Mouse (Mus musculus) retina, postnatal 1 day (tissue): ENCODE data around the gene Lamtor3.
"Not testable (repeated sequence)": the region's sequence is repeated elsewhere in the genome, so short reads cannot be mapped to it uniquely, and the experiment has no call there.

Source experiments
- DNase-seq: peaks from one replicate; pipeline ENCODE4 v3.0.0-alpha.2; 2012

The Lamtor3 gene

DNA sequence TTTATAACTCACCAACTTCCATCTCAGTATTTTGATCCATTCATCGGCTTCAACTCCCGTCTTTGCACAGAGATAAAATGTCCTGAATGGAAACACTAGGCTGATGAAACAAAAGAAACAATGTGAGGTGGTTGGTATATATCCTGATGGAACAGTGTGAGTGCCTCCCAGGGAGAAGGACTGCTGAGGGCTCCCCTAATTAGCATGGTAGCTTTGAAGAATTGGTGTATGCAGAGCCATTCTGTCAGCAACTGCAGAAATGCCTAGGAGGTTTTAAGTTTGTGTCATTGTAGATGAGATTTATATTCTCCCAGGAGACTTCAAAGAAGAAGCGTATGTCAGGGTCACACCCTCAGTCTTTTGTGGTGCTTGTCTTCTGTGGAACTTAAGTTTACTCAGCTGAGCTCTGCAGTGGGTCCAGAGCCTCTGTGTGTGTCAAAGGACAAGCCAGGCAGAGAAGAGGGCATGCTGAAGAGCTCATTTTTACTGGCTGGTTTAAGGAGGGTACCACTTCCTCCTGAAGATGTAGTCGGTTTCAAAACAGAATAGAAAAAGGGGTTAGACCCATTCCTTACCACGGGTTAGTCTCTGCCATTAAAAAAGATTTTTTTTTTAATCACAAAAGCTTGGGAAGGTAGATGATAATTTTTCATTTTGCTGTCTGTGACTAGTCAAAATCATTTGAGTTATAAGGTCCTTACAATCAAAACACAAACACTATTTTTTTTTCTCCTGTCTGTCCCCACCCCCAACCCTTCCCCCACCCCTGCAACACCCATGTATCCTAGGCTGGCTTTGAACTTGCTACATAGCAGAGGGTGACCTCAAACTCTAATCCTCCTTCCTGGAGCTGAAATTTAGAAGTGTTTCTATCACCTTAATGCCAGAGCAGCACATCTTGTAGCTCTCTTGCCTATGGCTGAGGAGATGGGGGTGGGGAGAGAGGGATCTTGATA is 17.5 kb downstream of the Lamtor3 start:
- DNase-seq, result no peak

- DNase-seq, result peak; percentile 73
Observed at GRCm38 (mm10) chr3:137936541-137936940, 18.2 kb downstream of the Lamtor3 start.

GRCm38 (mm10) chr3:137938608-137939007 is 20.3 kb downstream of the Lamtor3 start:
- DNase-seq, result peak; percentile 85

DNA sequence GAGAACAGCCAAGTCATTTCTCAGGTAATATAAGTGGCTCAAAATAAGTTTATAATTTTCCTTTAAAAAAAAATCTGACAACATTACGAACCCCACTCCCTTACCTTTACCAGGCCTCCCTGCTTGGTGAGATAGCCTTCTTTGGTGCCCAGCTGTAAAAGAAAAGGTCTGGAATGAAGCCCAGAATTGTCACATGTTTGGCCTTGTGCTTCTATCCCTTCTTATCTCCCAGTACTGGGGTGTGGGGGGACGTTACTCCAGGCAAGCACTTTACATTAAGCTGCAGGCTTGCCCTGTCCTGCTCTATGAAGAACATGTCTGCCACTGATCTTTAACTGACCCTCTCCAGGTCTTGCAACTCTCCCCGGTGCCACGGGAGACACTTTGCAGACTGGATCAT is 22.5 kb downstream of the Lamtor3 start:
- no peak for DNase-seq

DNA sequence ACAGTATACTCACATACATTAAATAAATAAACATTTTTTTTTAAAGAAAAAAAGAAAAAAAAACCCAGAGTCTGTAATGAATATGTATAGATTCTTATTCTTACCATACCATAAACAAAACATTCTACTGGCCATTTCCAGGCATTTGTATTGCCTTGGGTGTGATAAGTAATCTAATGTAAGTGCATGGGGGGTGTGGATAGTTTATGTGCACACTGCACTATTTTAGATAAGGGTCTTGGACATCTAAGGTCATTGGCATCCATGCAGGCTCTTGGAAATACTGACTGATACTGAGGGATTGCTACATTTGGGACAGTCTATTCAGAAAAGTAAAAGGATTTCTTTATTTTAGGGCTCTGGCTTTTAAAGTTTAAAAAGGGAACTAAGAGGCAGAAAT is 23.2 kb downstream of the Lamtor3 start:
- no peak for DNase-seq

DNA sequence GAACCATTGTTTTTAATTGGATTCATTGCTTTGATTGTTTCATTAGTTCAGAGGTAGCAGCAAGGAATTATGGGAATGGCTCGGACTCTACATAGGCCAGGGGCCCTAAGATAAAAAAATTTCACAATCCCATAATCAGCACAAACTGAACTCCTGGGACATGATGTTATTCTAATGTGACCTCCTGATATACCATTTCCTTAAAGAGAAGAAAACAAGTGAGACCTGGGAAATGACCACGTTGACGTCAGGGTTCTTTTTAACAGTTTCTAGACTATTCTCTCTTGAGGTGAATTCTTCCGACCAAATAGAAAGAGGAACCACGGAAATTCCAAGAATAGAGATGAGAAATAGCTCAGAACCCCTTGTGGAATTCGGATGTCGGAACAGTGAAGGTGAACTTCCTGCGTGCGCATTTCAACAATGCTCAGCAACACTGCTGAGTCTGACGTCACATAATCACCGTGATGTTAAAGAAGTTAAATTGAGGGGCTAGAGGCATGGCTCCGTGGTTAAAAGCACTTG is 23.9 kb downstream of the Lamtor3 start:
- no peak for DNase-seq

DNA sequence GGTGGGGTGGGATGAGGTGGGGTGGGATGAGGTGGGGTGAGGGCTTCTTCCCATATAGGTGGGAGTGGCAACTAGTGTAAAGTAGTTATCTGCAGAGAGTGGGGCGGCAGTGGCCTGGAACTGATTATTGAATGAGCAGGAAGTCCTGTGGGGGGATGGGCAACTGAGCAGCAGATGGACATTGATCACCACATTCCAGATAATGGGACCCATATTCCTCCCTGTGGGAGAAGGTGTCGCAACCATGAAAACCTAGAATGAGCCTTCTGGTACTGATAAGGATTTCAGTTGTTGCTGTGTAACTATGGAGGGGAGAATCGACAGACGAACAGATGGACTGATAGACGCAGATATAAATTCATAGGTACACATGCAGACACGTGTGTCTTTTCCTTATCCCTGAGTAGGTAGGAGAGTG is 25.4 kb downstream of the Lamtor3 start:
- DNase-seq, result no peak

DNA sequence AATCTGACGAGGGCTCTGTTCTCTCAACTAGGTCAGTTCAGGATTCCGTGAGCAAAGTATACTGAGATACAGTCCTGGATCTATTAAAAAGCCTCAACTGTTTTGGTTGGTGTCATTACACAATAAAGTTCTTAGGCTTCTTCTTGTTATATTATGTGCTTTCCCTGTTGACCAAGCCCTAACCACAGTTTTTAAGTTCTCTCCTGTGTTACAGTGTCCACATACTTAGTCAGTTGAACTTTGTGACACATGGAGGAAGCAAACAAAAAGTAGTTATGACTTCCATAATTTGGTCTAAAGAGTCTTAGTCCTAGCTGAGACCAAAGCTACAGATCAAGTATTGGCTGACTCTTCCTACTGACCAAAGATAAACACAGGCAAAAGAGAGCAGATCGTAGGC is 28.5 kb downstream of the Lamtor3 start:
- DNase-seq, result no peak

DNA sequence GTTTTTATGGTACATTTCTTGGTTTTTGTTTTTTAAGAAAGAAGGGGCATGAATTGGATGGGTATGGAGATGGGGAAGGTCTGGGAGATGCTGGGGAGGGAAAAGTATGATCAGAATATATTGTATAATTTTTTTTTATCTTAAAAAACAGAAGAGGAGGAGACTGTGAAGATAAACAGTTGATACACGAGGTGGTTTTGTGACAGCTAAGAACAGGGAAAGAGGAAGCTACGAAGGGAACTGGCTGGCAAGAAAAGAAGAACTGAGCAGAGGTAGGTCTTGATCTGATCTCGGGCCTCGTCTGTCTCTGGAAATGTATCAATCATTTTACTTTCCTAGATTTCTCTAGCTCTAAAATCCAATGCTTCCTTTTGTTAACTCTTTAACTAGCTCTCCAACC is 29.2 kb downstream of the Lamtor3 start:
- no peak for DNase-seq

- DNase-seq, result no peak
Observed at GRCm38 (mm10) chr3:137950191-137950885, 32.0 kb downstream of the Lamtor3 start.

DNA sequence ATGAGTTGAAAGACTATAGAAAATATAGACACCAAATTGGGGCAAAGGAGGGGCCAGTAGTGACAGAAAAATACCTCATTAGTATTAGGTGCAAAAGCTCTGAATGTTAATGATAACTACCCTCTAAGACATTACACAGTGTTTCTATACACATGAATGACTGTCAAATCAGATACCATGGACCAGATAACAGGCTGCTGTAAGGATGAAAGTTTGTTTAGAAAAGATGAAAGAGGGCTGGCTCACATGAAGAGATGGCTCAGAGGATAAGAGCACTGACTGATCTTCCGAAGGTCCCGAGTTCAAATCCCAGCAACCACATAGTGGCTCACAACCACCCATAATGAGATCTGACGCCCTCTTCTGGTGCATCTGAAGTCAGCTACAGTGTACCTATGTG is 33.0 kb downstream of the Lamtor3 start:
- DNase-seq, result not testable (repeated sequence)

- peak; percentile 31 for DNase-seq
Observed at GRCm38 (mm10) chr3:137951819-137952218, 33.5 kb downstream of the Lamtor3 start.

DNA sequence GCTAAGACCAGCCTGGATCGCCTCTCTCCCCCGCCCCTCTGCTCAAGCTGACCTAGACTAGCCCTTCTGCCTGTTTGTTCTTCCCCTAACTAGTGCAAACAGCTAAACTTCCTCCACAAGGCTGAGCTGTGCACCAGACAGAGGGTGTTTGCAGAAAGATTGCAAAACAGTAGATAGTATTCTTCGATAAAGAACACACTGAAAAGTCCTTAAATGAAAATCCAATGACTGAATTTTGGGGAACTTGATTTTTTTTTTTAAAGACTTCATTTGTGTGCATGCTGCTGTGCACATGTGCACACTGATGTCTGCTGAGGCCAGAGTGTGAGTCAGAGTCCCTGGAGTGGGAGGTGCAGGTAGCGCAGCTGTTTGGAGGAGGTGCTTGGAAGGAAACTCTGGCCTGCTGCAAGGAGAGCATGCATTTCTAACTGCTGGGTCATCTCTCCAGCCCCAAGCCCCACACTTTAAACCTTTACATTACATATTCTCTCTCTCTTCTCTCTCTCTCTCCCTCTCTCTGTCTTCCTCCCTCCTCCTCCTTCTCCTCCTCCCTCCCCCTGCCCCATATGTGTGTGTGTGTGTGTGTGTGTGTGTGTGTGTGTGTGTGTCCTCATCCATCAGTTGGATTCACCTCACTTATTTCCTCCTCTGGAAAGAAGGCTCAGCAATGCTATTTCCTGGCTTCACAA is 34.1 kb downstream of the Lamtor3 start:
- DNase-seq, result peak; percentile 35

DNA sequence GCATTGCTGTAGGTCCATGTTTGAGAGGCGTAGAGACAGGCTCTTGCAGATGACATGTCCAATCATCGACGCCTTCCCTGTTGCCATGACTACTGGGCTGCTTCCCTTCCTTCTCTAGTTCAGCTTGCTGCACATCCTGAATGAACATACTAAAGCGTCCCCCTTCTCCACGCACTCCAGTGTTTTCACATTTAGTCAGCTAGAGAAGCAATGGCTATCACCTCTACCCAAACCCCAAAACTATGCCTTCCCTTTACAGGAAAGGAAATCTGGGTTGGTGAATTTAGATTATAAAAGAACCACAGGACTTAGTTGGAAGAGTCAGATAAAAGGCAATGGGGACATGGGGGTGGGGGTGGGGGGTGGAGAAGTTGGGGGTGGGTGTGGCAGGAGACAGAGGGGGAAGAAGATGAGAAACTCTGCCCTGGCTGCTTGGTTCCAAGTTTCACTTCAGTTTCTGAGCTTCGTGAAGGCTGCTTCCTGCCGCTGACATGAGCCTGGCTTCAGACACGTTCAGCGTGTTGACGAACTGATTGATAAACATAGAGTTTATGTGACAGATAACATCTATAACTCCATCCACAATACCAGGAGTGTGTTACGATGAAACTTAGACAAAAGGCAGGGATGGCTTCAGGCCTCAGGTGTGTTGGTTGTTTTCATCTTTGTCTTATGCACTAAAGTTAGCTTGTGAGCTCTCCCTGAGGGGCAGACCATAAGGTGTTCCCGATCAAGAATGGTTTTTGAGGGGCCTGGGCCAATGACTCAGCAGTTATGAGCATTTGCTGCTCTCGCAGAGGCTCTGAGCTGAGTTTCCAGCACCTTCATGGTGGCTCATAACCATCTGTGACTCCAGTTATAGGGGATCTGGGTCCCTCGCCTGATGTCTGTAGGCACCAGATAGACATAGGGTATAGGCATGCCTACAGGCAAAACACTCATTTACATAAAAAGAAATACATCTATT is 34.9 kb downstream of the Lamtor3 start:
- peak; percentile 89 for DNase-seq

- DNase-seq, result no peak
Observed at GRCm38 (mm10) chr3:137954256-137954916, 36.1 kb downstream of the Lamtor3 start.

- DNase-seq, result peak; percentile 64
Observed at GRCm38 (mm10) chr3:137955560-137956081, 37.3 kb downstream of the Lamtor3 start.

GRCm38 (mm10) chr3:137957864-137958263 is 39.6 kb downstream of the Lamtor3 start:
- no peak for DNase-seq

GRCm38 (mm10) chr3:137958352-137958751 is 40.0 kb downstream of the Lamtor3 start:
- no peak for DNase-seq

DNA sequence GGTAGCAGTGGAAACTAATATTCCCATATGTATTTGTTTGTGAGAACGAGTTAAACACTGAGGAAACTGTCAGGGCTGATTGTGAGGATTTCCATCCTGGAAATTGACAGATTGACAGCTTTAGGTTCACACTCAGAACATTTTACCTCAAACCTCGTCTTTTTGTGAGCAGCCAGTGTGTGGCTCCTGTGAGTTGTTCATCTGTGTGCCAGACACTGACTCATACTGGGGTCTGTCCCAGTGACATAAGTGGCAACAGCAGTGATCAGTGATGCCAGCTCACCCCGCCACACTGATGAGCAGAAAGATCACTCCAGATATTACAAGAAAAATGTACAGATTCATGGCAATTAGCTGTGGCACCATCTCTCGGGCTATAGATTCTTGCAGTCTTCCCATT is 41.1 kb downstream of the Lamtor3 start:
- DNase-seq, result no peak

- DNase-seq, result no peak
Observed at GRCm38 (mm10) chr3:137961736-137962385, 43.6 kb downstream of the Lamtor3 start.

DNA sequence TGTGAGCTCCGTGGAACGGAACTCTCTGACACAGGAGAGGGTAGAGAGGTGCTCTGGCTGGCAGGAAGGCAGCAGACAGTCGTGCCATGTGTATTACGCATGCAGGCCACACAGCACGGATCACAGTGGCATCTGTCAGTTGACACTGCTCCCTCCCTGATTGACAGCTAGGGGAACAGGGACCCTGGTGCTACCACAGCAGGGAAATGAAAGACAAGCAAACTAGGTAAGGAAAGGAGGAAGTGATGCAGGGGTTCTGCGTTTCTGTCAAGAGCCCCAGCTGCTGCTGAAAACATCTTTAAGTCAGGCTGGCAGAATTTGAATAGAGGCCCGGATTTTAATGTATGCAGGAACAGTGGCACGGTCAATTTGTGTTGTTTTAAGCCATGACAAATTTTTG is 45.2 kb downstream of the Lamtor3 start:
- no peak for DNase-seq
